Mouse (Mus musculus): Measurements from ENCODE around the gene Nrip1. TPM values are rescaled to one million over a fixed set of nuclear protein-coding genes. Genes with fewer than 3 reads are reported as not detected.

Nrip1 gene
- polyA plus RNA-seq, 1 experiment from 2014 or later: 44.2 TPM

DNA sequence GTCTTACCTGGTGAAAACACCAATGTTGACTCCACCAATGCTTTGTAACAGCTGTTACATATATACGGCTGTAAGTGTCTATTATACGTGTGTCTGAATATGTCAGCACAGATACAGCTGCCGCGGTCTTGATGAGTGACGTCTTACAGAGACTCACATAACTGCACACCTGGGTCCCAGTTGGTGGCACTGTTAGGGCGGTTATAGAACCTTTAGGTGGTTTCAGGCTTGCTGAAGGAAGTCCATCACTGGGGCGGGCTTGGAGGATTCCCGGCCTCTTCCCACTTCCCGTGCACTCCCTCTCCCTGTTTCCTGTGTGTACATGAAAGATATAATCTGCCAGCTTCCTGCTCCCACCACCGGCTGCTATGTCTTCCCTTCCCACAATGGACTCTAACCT lies 34.4 kb downstream of the Nrip1 start:
- Histone ChIP-seq H3K4me2 (no peak overlapping the region), H3K4me1 (no peaks in the 10 kb centered on the region), H3K36me3 (0 out of 2 replicates have a peak, but pooled peaks cover 3% of the 10 kb centered on the region), H3K4me3 (replicated peaks) (no peak overlapping the region), H3K9me3 (no peaks in the 10 kb centered on the region), H3K27ac (no peak overlapping the region), H3K27me3 (replicated peaks) (no peaks in the 10 kb centered on the region), H3K9ac (no peak overlapping the region)
- ATAC-seq (ENCODE audit: insufficient read depth, low FRiP score, low read depth): no peak
- 77% methylated on average over 10 of the region's 10 CpGs for WGBS

DNA sequence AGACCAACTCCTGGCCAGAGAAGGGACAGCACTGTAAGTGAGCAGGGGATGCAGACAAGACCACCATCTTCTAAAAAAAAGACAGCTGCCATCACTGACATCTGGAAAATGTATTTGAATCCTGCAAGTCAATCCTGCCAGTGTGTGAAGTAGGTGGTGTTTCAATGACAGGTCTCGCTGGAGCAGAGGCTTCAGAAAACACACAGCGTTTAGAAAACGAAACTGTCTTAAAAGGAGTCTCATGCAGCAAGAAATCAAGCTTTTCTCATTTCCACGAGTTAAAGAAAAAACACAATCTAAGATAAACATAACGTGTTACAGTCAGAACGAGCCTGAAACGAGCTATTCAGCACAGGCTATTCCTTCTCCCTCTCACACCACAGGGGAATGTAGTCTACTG lies 36.3 kb downstream of the Nrip1 start:
- no peak overlapping the region for H3K4me2 ChIP-seq
- no peaks in the 10 kb centered on the region for H3K4me1 ChIP-seq
- WGBS: 85% methylated on average over 7 of the region's 7 CpGs
- no peak overlapping the region for H3K9ac ChIP-seq
- no peak for ATAC-seq (ENCODE audit: insufficient read depth, low FRiP score, low read depth)
- H3K27me3 ChIP-seq (replicated peaks): no peaks in the 10 kb centered on the region
- no peak overlapping the region for H3K27ac ChIP-seq
- no peak overlapping the region for H3K4me3 ChIP-seq (replicated peaks)
- no peaks in the 10 kb centered on the region for H3K9me3 ChIP-seq
- H3K36me3 ChIP-seq: no peaks in the 10 kb centered on the region

DNA sequence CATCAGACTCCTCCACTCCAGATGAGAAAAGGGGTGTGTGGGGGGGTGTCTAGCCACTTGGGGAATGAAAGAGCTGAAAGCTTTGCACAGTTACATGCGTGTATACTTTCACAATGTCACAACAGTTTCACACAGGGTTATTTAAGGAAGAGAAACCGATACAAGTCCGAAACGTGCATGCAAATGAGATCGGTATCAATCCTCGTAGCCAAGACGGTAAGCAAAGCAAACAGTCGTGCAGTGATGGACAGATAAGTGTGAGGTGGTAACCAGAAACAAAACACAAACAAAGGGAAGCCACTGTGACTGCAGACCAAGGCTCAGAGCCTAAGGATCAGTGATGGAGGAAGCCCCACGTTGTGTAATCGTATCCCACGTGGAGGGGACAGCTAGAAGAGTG lies 36.7 kb downstream of the Nrip1 start:
- Histone ChIP-seq H3K36me3 (no peaks in the 10 kb centered on the region), H3K4me1 (no peaks in the 10 kb centered on the region), H3K4me2 (no peak overlapping the region), H3K9me3 (no peaks in the 10 kb centered on the region), H3K27me3 (replicated peaks) (no peaks in the 10 kb centered on the region), H3K27ac (no peak overlapping the region), H3K4me3 (replicated peaks) (no peak overlapping the region), H3K9ac (no peak overlapping the region)
- no peak for ATAC-seq (ENCODE audit: insufficient read depth, low FRiP score, low read depth)
- WGBS: 89% methylated on average over 11 of the region's 11 CpGs

DNA sequence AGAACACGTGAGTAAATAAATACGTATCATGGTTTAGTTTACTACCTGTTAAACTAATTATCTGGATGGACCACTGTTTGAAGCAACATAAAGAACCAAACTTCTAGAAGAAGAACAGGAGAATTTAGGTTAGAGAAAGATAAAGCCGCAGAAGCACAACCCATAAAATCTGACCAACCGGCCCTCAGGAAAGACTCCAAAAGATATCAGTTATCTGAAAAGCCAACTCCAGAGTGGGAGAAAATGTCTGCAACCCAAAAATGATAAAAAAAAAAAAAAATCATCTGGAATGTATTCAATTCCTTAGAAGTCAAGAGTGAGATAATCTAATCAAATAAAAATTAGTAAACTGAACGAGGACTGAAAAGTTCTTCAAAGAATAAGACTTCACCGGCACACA lies 37.7 kb downstream of the Nrip1 start:
- no peak for ATAC-seq (ENCODE audit: insufficient read depth, low FRiP score, low read depth)
- H3K9ac ChIP-seq: no peak overlapping the region
- no peak overlapping the region for H3K27ac ChIP-seq
- no peak overlapping the region for H3K4me2 ChIP-seq
- H3K27me3 ChIP-seq (replicated peaks): no peaks in the 10 kb centered on the region
- no peaks in the 10 kb centered on the region for H3K36me3 ChIP-seq
- no peaks in the 10 kb centered on the region for H3K9me3 ChIP-seq
- H3K4me3 ChIP-seq (replicated peaks): no peak overlapping the region
- H3K4me1 ChIP-seq: no peaks in the 10 kb centered on the region
- WGBS: 84% methylated on average over 6 of the region's 6 CpGs

DNA sequence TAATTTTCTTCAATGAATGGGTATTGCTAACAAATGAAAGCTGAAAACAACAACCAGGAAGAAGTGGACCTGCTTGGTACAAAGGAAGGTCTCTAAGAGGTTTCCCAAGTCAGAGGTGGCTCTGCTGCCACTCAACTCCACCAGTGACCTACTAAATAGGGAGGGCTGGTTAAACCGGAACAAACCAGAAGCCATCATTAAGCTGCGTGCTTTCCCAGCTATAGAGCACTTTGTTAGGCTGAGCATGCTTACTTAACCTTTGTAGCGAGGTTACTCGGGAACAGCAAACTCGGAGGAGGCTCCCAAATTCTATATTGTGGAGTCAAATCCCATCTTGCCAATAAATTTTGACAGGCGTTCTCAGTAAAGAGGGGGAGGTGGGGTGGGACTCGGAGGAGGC lies 41.5 kb downstream of the Nrip1 start:
- WGBS: 41% methylated on average over 7 of the region's 7 CpGs
- Histone ChIP-seq H3K4me1 (0 out of 2 replicates have a peak, but pooled peaks cover 3% of the 10 kb centered on the region), H3K4me2 (no peak overlapping the region), H3K36me3 (no peaks in the 10 kb centered on the region), H3K27me3 (replicated peaks) (no peaks in the 10 kb centered on the region), H3K4me3 (replicated peaks) (no peak overlapping the region), H3K9ac (no peak overlapping the region), H3K9me3 (no peaks in the 10 kb centered on the region), H3K27ac (no peak overlapping the region)
- ATAC-seq (ENCODE audit: insufficient read depth, low FRiP score, low read depth): peak; percentile 47; the same call in 1 of the 2 replicates

DNA sequence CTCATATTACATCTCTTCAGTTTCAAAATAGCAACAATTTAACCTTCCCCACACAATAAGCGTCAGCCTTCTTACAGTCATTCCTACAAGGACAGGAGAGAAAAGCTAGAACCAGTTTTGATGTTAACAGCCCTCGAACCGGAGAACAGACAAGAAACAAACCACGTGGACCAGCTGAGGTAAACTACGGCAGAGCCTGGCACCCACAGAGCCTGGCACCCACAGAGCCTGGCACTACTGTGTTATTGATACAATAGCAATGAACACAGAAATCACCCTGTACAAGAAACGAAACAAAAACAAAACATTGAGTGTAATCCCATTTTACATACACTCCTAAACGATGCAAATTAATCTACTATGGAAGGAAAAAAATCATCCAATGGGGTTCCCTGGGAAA lies 42.4 kb downstream of the Nrip1 start:
- Histone ChIP-seq H3K4me2 (no peak overlapping the region), H3K9ac (no peak overlapping the region), H3K36me3 (no peaks in the 10 kb centered on the region), H3K4me1 (0 out of 2 replicates have a peak, but pooled peaks cover 3% of the 10 kb centered on the region), H3K4me3 (replicated peaks) (no peak overlapping the region), H3K27me3 (replicated peaks) (no peaks in the 10 kb centered on the region), H3K9me3 (no peaks in the 10 kb centered on the region), H3K27ac (no peak overlapping the region)
- ATAC-seq (ENCODE audit: insufficient read depth, low FRiP score, low read depth): no peak
- WGBS: 85% methylated on average over 7 of the region's 7 CpGs

DNA sequence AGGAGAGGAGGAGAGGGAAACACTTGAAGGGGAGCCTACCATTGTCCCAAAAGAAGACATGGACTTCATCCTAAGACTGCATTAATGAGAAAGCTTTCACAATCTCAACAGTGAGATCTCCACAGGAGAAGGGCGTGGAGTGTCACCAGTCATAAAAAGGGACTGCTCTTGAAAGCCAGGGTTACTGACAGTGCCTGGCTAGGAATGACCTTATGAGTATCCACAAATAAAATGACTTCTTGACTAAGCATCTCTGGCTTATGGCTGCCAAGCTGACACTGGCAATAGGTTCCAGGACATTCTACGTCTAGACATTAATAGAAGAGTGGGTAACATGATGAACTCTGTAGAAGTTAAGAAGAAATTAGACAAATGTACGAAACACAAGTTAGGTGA lies 48.3 kb downstream of the Nrip1 start:
- Histone ChIP-seq H3K4me3 (replicated peaks) (no peak overlapping the region), H3K27me3 (replicated peaks) (no peaks in the 10 kb centered on the region), H3K4me1 (peaks cover 7% of the 10 kb centered on the region; the same call in 1 of the 2 replicates), H3K27ac (no peak overlapping the region), H3K36me3 (no peaks in the 10 kb centered on the region), H3K9ac (no peak overlapping the region), H3K9me3 (no peaks in the 10 kb centered on the region), H3K4me2 (no peak overlapping the region)
- ATAC-seq (ENCODE audit: insufficient read depth, low FRiP score, low read depth): no peak
- 94% methylated on average over 3 of the region's 3 CpGs for WGBS

DNA sequence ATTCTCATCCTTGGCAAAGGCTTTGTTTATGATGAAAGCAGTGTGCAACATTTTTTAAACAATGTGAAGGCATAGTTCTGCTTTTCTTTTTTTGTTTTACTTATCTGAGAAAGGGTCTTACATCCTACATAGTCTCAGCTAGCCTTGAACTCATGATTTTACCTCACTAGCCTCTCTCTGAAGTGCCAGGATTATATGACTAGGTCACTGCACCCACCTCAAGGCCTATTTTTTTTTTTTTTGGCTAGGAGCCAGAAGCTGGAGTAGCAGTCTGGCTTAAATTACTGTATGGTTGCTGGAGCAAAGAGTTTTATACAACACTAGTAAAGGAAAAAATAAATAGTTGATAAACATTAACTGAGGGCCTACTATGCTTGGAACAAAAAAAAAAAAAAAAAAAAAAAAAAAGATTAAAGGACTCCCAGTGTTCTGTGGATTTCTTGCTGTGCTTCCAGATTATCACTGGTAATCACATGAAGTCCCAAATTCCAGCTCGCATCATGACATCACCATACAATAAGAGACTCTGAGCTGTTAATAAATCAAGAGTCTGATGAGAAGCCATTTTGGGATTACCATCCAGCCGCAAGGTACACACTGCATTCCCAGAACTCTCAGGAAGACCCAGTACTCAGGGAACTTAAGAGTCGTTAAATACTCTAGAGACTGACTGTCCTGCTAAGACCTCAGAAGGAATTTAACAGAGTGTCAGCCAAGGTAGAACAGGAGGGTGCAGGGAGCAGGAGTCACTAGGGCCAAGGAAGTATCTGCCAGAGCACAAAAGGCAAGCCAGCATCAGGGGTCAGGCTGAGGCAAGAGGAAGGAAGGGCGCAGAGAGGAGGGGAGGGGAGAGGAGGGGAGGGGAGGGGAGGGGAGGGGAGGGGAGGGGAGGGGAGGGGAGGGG lies 49.0 kb downstream of the Nrip1 start:
- H3K4me1 ChIP-seq: peaks cover 10% of the 10 kb centered on the region; the same call in 1 of the 2 replicates
- H3K27me3 ChIP-seq (replicated peaks): no peaks in the 10 kb centered on the region
- no peak overlapping the region for H3K4me3 ChIP-seq (replicated peaks)
- no peak overlapping the region for H3K27ac ChIP-seq
- H3K4me2 ChIP-seq: no peak overlapping the region
- 79% methylated on average over 3 of the region's 4 CpGs for WGBS
- H3K36me3 ChIP-seq: no peaks in the 10 kb centered on the region
- no peak for ATAC-seq (ENCODE audit: insufficient read depth, low FRiP score, low read depth)
- H3K9me3 ChIP-seq: no peaks in the 10 kb centered on the region
- no peak overlapping the region for H3K9ac ChIP-seq

DNA sequence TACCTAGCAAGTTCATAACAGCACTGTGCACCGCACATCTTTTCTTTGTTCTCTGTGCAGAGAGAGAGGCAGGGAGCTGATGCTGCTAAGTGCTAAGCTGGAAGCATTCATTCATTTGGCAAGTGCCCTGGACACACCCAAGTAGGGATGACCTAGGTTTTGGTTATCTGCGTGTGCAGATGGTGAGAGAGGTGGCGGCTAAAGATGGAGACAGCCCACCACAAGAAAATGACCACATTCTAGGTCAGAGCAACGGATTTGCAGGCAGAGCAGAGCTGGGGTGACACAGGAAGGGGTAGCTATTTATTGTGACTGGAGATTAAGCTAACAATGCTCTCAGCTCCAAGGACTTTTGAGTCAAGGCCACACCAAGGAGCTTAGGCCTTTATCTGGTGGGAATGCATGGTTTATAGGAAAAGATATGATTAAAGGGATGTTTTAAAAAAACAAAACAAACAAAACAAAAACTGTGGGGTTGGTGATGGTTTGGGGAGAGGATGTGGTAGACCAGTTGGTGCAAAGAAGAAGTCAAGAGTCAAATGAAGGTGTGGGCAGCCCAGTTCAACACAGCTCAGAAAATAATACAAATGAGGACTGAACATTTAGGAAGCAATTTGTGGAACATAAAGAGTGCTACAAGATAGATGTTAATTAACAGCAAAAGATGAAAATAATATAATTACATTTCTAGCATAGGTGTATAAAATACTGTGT lies 49.9 kb downstream of the Nrip1 start:
- H3K4me2 ChIP-seq: no peak overlapping the region
- no peaks in the 10 kb centered on the region for H3K9me3 ChIP-seq
- no peak overlapping the region for H3K27ac ChIP-seq
- peak; percentile 89 for ATAC-seq (ENCODE audit: insufficient read depth, low FRiP score, low read depth)
- no peak overlapping the region for H3K9ac ChIP-seq
- WGBS: 76% methylated on average over 4 of the region's 4 CpGs
- no peaks in the 10 kb centered on the region for H3K36me3 ChIP-seq
- no peak overlapping the region for H3K4me3 ChIP-seq (replicated peaks)
- H3K27me3 ChIP-seq (replicated peaks): no peaks in the 10 kb centered on the region
- H3K4me1 ChIP-seq: peaks cover 6% of the 10 kb centered on the region; the same call in 1 of the 2 replicates

DNA sequence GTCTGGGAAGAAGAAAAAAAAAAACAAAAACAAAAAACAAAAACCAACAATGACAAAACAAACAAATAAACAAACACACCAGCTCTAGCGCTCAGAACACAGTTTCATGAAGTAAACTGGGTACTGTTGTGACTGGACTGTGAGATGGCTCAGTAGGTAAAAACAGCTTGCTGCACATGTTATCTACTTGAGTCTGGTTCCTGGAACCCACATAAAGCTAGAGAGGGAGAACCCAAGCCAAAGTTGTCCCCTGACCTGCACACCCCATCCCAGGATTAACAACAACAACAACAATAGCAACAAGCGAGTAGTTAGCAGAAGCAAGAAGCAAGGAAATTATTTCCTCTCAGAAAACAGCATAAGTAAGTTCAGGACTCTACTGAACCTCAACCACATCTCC lies 50.5 kb downstream of the Nrip1 start:
- peaks cover 6% of the 10 kb centered on the region; the same call in 1 of the 2 replicates for H3K4me1 ChIP-seq
- 84% methylated on average over 2 of the region's 2 CpGs for WGBS
- H3K4me2 ChIP-seq: no peak overlapping the region
- H3K9me3 ChIP-seq: no peaks in the 10 kb centered on the region
- no peak overlapping the region for H3K27ac ChIP-seq
- H3K9ac ChIP-seq: no peak overlapping the region
- no peak overlapping the region for H3K4me3 ChIP-seq (replicated peaks)
- H3K36me3 ChIP-seq: no peaks in the 10 kb centered on the region
- H3K27me3 ChIP-seq (replicated peaks): no peaks in the 10 kb centered on the region
- no peak for ATAC-seq (ENCODE audit: insufficient read depth, low FRiP score, low read depth)

DNA sequence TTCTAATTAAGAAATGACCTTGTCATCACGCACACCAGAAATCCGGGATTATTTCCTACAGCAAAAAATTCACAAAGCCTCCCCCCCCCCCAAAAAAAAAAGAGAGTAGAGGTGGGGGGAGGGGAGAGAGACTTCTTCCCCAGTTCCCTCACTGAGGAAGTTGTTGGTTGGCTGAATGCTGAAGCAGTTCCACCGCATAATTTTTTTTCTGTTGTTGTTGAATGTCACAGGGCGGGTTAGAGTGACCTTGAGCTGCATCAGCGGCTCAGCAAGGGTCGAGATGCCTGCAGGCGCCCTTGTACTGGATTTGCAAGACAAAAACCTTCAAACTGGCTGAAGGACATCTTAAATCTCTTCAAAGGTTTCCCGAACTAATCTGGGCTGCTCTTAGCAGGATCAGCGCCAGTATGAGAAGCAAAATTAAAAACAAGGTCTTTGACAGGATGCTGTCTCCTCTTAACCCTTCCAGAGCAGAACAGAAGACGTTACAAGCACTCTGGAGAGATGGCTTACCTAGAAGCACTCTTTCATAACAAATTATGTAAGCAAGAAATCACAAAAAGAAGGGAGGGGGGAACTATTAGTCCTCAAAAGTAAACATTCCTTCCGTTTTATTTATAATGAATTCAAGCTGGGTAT lies 52.0 kb downstream of the Nrip1 start:
- ATAC-seq (ENCODE audit: insufficient read depth, low FRiP score, low read depth): no peak
- H3K27me3 ChIP-seq (replicated peaks): no peaks in the 10 kb centered on the region
- no peaks in the 10 kb centered on the region for H3K36me3 ChIP-seq
- 18% methylated on average over 11 of the region's 11 CpGs for WGBS
- H3K27ac ChIP-seq: no peak overlapping the region
- H3K9me3 ChIP-seq: no peaks in the 10 kb centered on the region
- peaks cover 6% of the 10 kb centered on the region; the same call in 1 of the 2 replicates for H3K4me1 ChIP-seq
- H3K4me3 ChIP-seq (replicated peaks): no peak overlapping the region
- no peak overlapping the region for H3K4me2 ChIP-seq
- H3K9ac ChIP-seq: no peak overlapping the region

DNA sequence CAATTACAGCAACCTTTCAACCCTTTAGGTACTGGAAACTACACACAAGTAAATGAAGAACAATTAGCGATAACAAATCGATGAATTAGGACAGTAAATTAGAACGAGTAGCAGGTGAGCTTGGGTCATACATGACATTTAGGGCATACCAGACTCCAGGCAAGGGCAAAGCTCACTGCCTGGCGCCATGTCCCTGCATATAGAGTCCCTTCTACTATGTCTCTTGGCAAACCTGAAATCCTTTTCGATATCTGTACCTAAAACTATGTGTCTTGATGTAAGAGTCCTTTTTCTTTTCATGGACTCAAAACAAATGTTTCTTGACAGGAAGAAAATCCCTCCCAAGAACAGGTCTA lies 53.5 kb downstream of the Nrip1 start:
- Histone ChIP-seq H3K4me2 (no peak overlapping the region), H3K27ac (no peak overlapping the region), H3K9ac (no peak overlapping the region), H3K27me3 (replicated peaks) (no peaks in the 10 kb centered on the region), H3K36me3 (no peaks in the 10 kb centered on the region), H3K4me3 (replicated peaks) (no peak overlapping the region), H3K9me3 (no peaks in the 10 kb centered on the region), H3K4me1 (peaks cover 6% of the 10 kb centered on the region; the same call in 1 of the 2 replicates)
- WGBS: 65% methylated on average over 5 of the region's 5 CpGs
- no peak for ATAC-seq (ENCODE audit: insufficient read depth, low FRiP score, low read depth)
